Mouse (Mus musculus): ENCODE results near the gene Sdk1. TPM values are rescaled to one million over a fixed set of nuclear protein-coding genes. Genes with fewer than 3 reads are reported as not detected.

The Sdk1 gene
- polyA plus RNA-seq, 1 experiment from 2014 or later, result 1.9 TPM

- no peak for ATAC-seq (ENCODE audit: insufficient number of reproducible peaks, low FRiP score, low TSS enrichment, low read depth)
- Histone ChIP-seq H3K27me3 (no peaks in the 10 kb centered on the region), H3K4me2 (no peak overlapping the region), H3K4me1 (no peaks in the 10 kb centered on the region), H3K27ac (no peak overlapping the region), H3K36me3 (no peaks in the 10 kb centered on the region), H3K9me3 (no peaks in the 10 kb centered on the region), H3K9ac (no peak overlapping the region), H3K4me3 (no peak overlapping the region)
- WGBS, result 89% methylated on average over 4 of the region's 4 CpGs
Observed at GRCm38 (mm10) chr5:141793926-141794325, 552.6 kb downstream of the Sdk1 start.

GRCm38 (mm10) chr5:141823823-141824330 lies 582.6 kb downstream of the Sdk1 start:
- Histone ChIP-seq H3K27me3 (no peaks in the 10 kb centered on the region), H3K4me1 (0 out of 2 replicates have a peak, but pooled peaks cover 4% of the 10 kb centered on the region), H3K36me3 (no peaks in the 10 kb centered on the region), H3K9me3 (no peaks in the 10 kb centered on the region), H3K9ac (no peak overlapping the region), H3K4me2 (no peak overlapping the region), H3K27ac (no peak overlapping the region), H3K4me3 (no peak overlapping the region)
- 46% methylated on average over 10 of the region's 10 CpGs for WGBS
- ATAC-seq (ENCODE audit: insufficient number of reproducible peaks, low FRiP score, low TSS enrichment, low read depth), result no peak

- Histone ChIP-seq H3K27ac (no peak overlapping the region), H3K9ac (no peak overlapping the region), H3K4me1 (no peaks in the 10 kb centered on the region), H3K4me3 (no peak overlapping the region), H3K9me3 (no peaks in the 10 kb centered on the region), H3K27me3 (no peaks in the 10 kb centered on the region), H3K36me3 (no peaks in the 10 kb centered on the region), H3K4me2 (no peak overlapping the region)
- ATAC-seq (ENCODE audit: insufficient number of reproducible peaks, low FRiP score, low TSS enrichment, low read depth), result no peak
- 78% methylated on average over 16 of the region's 16 CpGs for WGBS
Observed at GRCm38 (mm10) chr5:141824739-141825379, 583.6 kb downstream of the Sdk1 start.

GRCm38 (mm10) chr5:141835566-141835965 lies 594.3 kb downstream of the Sdk1 start:
- Histone ChIP-seq H3K4me2 (no peak overlapping the region), H3K9ac (no peak overlapping the region), H3K4me3 (no peak overlapping the region), H3K9me3 (no peaks in the 10 kb centered on the region), H3K27me3 (no peaks in the 10 kb centered on the region; the same call in 1 of the 2 replicates), H3K27ac (no peak overlapping the region), H3K36me3 (no peaks in the 10 kb centered on the region), H3K4me1 (no peaks in the 10 kb centered on the region)
- ATAC-seq (ENCODE audit: insufficient number of reproducible peaks, low FRiP score, low TSS enrichment, low read depth), result no peak
- 49% methylated on average over 6 of the region's 6 CpGs for WGBS

DNA sequence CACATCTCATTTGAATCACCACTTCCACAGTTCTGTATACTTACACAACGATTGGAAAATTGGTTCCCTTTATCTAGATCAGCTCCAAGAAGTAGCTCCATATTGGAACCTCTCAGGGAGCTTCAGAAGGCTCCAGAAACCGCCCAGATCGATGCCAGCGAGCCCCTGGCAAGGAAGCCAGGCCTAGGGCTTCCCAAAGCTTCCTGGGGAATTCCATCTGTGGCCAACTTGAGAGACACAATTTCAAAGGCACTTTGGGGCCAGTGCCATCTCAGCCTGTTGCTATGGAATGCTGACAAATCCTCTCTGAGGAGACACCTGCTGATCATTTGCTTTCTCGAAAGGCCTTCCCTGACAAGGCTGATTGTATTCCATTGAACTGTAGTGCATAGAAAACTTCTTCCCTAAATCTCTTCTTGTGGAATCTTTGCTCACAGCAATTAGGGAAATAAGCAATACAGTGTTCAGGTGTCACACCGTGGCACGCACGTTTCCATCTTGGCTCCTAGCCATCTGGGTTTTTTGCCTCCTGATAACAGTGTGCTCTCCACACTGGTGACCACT lies 595.7 kb downstream of the Sdk1 start:
- 66% methylated on average over 8 of the region's 8 CpGs for WGBS
- Histone ChIP-seq H3K9me3 (no peaks in the 10 kb centered on the region), H3K27me3 (no peaks in the 10 kb centered on the region; the same call in 1 of the 2 replicates), H3K9ac (no peak overlapping the region), H3K36me3 (no peaks in the 10 kb centered on the region), H3K4me3 (no peak overlapping the region), H3K27ac (no peak overlapping the region), H3K4me2 (no peak overlapping the region), H3K4me1 (no peaks in the 10 kb centered on the region)
- no peak for ATAC-seq (ENCODE audit: insufficient number of reproducible peaks, low FRiP score, low TSS enrichment, low read depth)

GRCm38 (mm10) chr5:141844701-141845100 lies 603.4 kb downstream of the Sdk1 start:
- H3K9me3 ChIP-seq, result no peaks in the 10 kb centered on the region
- no peak for ATAC-seq (ENCODE audit: insufficient number of reproducible peaks, low FRiP score, low TSS enrichment, low read depth)
- no peak overlapping the region for H3K9ac ChIP-seq
- no peak overlapping the region for H3K27ac ChIP-seq
- WGBS, result 73% methylated on average over 4 of the region's 4 CpGs
- H3K27me3 ChIP-seq, result no peaks in the 10 kb centered on the region
- H3K4me2 ChIP-seq, result no peak overlapping the region
- H3K36me3 ChIP-seq, result no peaks in the 10 kb centered on the region
- no peak overlapping the region for H3K4me3 ChIP-seq
- H3K4me1 ChIP-seq, result no peaks in the 10 kb centered on the region

DNA sequence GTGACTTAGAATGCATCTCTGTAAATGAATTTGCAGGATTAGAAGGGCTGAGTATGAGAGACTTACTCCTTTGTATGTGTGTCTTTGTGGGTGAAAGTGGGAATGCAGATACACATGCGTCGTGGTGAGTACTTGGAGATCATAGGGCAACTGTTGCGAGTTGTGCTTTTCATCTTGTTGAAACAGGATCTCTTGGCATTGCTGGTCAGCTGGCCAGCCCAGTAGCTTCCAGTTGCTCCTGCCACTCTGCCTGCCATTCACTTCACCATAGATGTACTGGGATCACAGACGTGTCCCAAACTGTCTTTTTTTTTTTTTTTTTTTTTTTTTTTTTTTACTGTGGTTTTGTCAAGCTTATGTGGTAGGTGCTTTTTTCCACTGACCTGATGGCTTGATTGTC lies 606.4 kb downstream of the Sdk1 start:
- H3K27me3 ChIP-seq, result no peaks in the 10 kb centered on the region
- H3K36me3 ChIP-seq, result no peaks in the 10 kb centered on the region
- H3K9me3 ChIP-seq, result no peaks in the 10 kb centered on the region
- WGBS, result 78% methylated on average over 4 of the region's 4 CpGs
- no peak overlapping the region for H3K27ac ChIP-seq
- H3K4me2 ChIP-seq, result no peak overlapping the region
- no peak overlapping the region for H3K9ac ChIP-seq
- H3K4me3 ChIP-seq, result no peak overlapping the region
- no peak for ATAC-seq (ENCODE audit: insufficient number of reproducible peaks, low FRiP score, low TSS enrichment, low read depth)
- H3K4me1 ChIP-seq, result 0 out of 2 replicates have a peak, but pooled peaks cover 2% of the 10 kb centered on the region

DNA sequence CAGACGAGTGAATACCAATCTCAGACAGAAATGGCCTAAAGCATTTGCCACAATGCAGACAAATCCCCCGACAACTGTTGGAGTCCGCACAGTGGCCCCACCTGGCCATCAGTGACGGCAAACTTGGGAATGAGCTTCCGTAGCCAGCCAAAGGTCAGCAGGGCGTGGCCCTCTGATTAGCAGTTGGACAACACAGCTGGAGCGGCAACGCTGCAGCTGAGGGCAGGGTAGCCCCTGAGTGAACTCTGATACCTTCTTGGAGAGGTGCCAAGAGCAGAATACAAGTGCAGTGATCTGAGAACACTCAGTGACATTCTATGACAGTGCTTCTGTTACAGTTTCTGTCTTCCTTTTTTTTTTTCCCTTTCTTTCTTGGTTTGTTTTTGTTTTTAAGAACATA lies 610.9 kb downstream of the Sdk1 start:
- Histone ChIP-seq H3K27ac (no peak overlapping the region), H3K27me3 (no peaks in the 10 kb centered on the region), H3K4me3 (no peak overlapping the region), H3K36me3 (no peaks in the 10 kb centered on the region), H3K9me3 (no peaks in the 10 kb centered on the region), H3K4me1 (0 out of 2 replicates have a peak, but pooled peaks cover 2% of the 10 kb centered on the region), H3K9ac (no peak overlapping the region), H3K4me2 (no peak overlapping the region)
- 32% methylated on average over 8 of the region's 8 CpGs for WGBS
- peak; percentile 74; the same call in 1 of the 2 replicates for ATAC-seq (ENCODE audit: insufficient number of reproducible peaks, low FRiP score, low TSS enrichment, low read depth)

DNA sequence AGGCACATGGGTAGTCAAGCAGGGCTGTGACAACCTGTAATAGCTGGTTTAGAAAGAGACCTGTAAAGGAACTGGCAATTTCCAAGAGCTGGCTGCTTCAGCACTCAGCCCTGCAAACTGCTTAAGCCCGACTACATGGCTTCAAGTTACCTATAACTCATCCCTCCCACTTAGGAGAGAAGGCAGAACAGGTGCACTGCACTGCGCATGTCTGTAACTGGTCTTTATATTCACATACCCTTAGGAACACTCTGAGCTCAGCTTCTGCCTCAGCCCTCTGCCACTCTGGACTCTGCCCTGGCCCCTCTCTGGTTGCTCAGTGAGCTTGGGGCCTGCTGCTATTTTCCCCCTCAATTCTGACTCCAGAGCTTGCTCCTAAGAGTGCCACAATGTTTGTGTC lies 615.2 kb downstream of the Sdk1 start:
- no peak overlapping the region for H3K27ac ChIP-seq
- H3K27me3 ChIP-seq, result no peaks in the 10 kb centered on the region
- no peak overlapping the region for H3K4me3 ChIP-seq
- no peak for ATAC-seq (ENCODE audit: insufficient number of reproducible peaks, low FRiP score, low TSS enrichment, low read depth)
- no peak overlapping the region for H3K4me2 ChIP-seq
- H3K4me1 ChIP-seq, result 0 out of 2 replicates have a peak, but pooled peaks cover 2% of the 10 kb centered on the region
- no peaks in the 10 kb centered on the region for H3K9me3 ChIP-seq
- no peaks in the 10 kb centered on the region for H3K36me3 ChIP-seq
- no peak overlapping the region for H3K9ac ChIP-seq
- WGBS, result 67% methylated on average over 2 of the region's 2 CpGs

- 86% methylated on average over 1 of the region's 1 CpGs for WGBS
- ATAC-seq (ENCODE audit: insufficient number of reproducible peaks, low FRiP score, low TSS enrichment, low read depth), result no peak
- no peaks in the 10 kb centered on the region for H3K9me3 ChIP-seq
- H3K27me3 ChIP-seq, result no peaks in the 10 kb centered on the region
- H3K4me2 ChIP-seq, result no peak overlapping the region
- H3K27ac ChIP-seq, result no peak overlapping the region
- no peak overlapping the region for H3K4me3 ChIP-seq
- no peaks in the 10 kb centered on the region for H3K4me1 ChIP-seq
- no peak overlapping the region for H3K9ac ChIP-seq
- H3K36me3 ChIP-seq, result no peaks in the 10 kb centered on the region
Observed at GRCm38 (mm10) chr5:141857781-141858180, 616.5 kb downstream of the Sdk1 start.

- Histone ChIP-seq H3K27ac (no peak overlapping the region), H3K4me1 (no peaks in the 10 kb centered on the region), H3K9me3 (no peaks in the 10 kb centered on the region), H3K4me2 (no peak overlapping the region), H3K36me3 (no peaks in the 10 kb centered on the region), H3K4me3 (no peak overlapping the region), H3K9ac (no peak overlapping the region), H3K27me3 (no peaks in the 10 kb centered on the region)
- ATAC-seq (ENCODE audit: insufficient number of reproducible peaks, low FRiP score, low TSS enrichment, low read depth), result no peak
- WGBS, result 25% methylated on average over 8 of the region's 8 CpGs
Observed at GRCm38 (mm10) chr5:141858406-141859160, 617.3 kb downstream of the Sdk1 start.

DNA sequence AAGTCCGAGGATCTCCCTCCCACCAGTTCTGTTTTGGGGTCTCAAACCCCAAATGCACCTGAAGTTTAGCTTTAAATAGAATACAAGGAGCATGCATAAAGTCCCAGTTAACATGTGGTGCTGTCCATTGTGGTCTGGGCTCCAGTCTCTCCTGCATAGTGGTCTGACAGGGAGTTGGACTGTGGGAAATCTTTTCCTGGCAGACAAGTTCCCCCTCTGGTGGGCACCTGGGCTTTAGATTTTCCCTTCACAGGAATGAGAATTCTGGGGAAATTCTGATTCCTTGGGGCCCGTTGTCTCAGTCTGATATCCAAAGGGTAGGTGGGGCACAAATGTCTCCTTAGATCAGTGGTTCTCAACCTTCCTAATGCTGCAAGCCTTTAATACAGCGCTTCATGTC lies 624.8 kb downstream of the Sdk1 start:
- H3K27ac ChIP-seq, result no peak overlapping the region
- H3K9ac ChIP-seq, result no peak overlapping the region
- no peaks in the 10 kb centered on the region for H3K9me3 ChIP-seq
- H3K4me1 ChIP-seq, result 0 out of 2 replicates have a peak, but pooled peaks cover 5% of the 10 kb centered on the region
- H3K36me3 ChIP-seq, result no peaks in the 10 kb centered on the region
- H3K4me3 ChIP-seq, result no peak overlapping the region
- 71% methylated on average over 3 of the region's 3 CpGs for WGBS
- no peak for ATAC-seq (ENCODE audit: insufficient number of reproducible peaks, low FRiP score, low TSS enrichment, low read depth)
- H3K4me2 ChIP-seq, result no peak overlapping the region
- no peaks in the 10 kb centered on the region; the same call in 1 of the 2 replicates for H3K27me3 ChIP-seq

Data from limb, embryonic 15.5 days (tissue).